Mouse (Mus musculus): ENCODE results near the gene 3100002H09Rik. TPM values are rescaled to one million over a fixed set of nuclear protein-coding genes. Genes with fewer than 3 reads are reported as not detected.

The 3100002H09Rik gene
- polyA plus RNA-seq (2015; fragmentation: Nextera tagmentation; extraction: Ambion mirVana), result not detected in 2 replicates

GRCm38 (mm10) chr4:124610703-124611102, at the start of gene 3100002H09Rik:
TSS of gene 3100002H09Rik (minus strand) at chr4:124610803.
- Histone ChIP-seq H3K36me3 (no peaks in the 10 kb centered on the region), H3K4me2 (no peak within 1 kb of the TSS), H3K9me3 (replicated peaks) (no peaks in the 10 kb centered on the region), H3K27ac (no peak within 1 kb of the TSS; the same call in 1 of the 2 replicates), H3K4me1 (replicated peaks) (peaks cover 52% of the 10 kb centered on the region), H3K4me3 (replicated peaks) (no peak within 1 kb of the TSS), H3K27me3 (peaks cover 34% of the 10 kb centered on the region), H3K9ac (no peak within 1 kb of the TSS)
- ATAC-seq (ENCODE audit: low read depth) (no peak), DNase-seq (no peak)
- 69% methylated on average over 2 of the region's 2 CpGs for WGBS (ENCODE audit: insufficient replicate concordance)

GRCm38 (mm10) chr4:124659251-124660217, 48.9 kb upstream of the 3100002H09Rik start:
- Histone ChIP-seq H3K4me2 (peak overlapping the region; percentile 29; the same call in 1 of the 2 replicates), H3K27ac (no peak overlapping the region), H3K36me3 (no peaks in the 10 kb centered on the region), H3K4me1 (replicated peaks) (peaks cover 25% of the 10 kb centered on the region), H3K9me3 (replicated peaks) (no peaks in the 10 kb centered on the region), H3K27me3 (peaks cover 100% of the 10 kb centered on the region), H3K4me3 (replicated peaks) (peak overlapping the region; percentile 7; the same call in 1 of the 2 replicates), H3K9ac (no peak overlapping the region)
- ATAC-seq (ENCODE audit: low read depth), result no peak
- DNase-seq, result no peak
- 3% methylated on average over 67 of the region's 68 CpGs for WGBS (ENCODE audit: insufficient replicate concordance)

GRCm38 (mm10) chr4:124658412-124658851, 47.8 kb upstream of the 3100002H09Rik start:
- Histone ChIP-seq H3K27me3 (peaks cover 100% of the 10 kb centered on the region), H3K9ac (no peak overlapping the region), H3K9me3 (replicated peaks) (no peaks in the 10 kb centered on the region), H3K4me3 (replicated peaks) (peak overlapping the region; percentile 59), H3K4me1 (replicated peaks) (peaks cover 25% of the 10 kb centered on the region), H3K36me3 (no peaks in the 10 kb centered on the region), H3K4me2 (peak overlapping the region; percentile 79), H3K27ac (no peak overlapping the region)
- DNase-seq, result no peak
- WGBS (ENCODE audit: insufficient replicate concordance), result 1% methylated on average over 39 of the region's 39 CpGs
- ATAC-seq (ENCODE audit: low read depth), result no peak

- Histone ChIP-seq H3K36me3 (no peaks in the 10 kb centered on the region), H3K27me3 (peaks cover 100% of the 10 kb centered on the region), H3K4me3 (replicated peaks) (peak overlapping the region; percentile 59), H3K9me3 (replicated peaks) (no peaks in the 10 kb centered on the region), H3K9ac (peak overlapping the region; percentile 43; the same call in 1 of the 2 replicates), H3K4me1 (replicated peaks) (peaks cover 25% of the 10 kb centered on the region), H3K4me2 (peak overlapping the region; percentile 79), H3K27ac (no peak overlapping the region)
- ATAC-seq (ENCODE audit: low read depth) (no peak), DNase-seq (no peak)
- WGBS (ENCODE audit: insufficient replicate concordance), result 3% methylated on average over 27 of the region's 61 CpGs
These were observed 47.2 kb upstream of the 3100002H09Rik start for GRCm38 (mm10) chr4:124657781-124658180.

DNA sequence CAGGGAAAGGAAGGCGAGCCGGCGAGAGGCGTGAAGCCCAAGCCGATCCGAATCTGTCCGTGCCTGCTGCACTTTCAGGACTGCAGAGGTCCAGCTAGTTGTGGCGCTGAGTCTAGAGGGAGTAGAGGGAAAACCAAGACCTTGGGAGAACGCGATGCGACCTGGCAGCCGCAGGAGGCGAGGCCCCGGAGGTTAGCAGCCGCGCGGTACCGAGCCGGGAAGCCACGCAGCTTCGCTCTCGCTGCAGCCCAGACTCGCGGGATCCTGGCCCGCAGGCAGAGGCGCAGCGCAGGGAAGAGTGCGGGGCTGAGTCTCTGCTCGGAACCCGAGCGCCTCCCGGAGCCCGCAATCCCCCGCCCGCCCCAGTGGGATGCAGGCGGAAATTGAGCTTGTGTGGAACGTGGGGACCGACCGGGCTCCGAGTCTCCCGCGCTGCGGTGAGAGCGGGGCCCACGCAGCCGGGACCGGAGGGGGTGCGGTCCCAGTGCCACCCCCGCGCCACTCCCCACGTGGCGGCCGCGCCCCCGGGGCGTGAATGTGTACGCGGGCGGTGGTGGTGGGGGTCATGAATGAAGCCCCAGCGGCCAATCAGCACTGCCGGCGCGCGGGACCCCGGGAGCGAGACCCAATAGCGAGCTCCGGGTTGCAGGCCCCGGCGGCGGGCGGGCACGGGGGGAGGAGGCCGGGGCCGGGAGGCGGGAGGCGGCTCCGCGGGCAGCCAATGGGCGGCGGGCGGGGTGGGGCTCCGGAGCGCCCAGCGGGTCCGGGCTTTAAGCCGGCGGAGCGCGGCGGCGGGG, 46.4 kb upstream of the 3100002H09Rik start:
- H3K36me3 ChIP-seq, result no peaks in the 10 kb centered on the region
- peaks cover 100% of the 10 kb centered on the region for H3K27me3 ChIP-seq
- DNase-seq, result peak; percentile 27
- peak; percentile 82 for ATAC-seq (ENCODE audit: low read depth)
- no peaks in the 10 kb centered on the region for H3K9me3 ChIP-seq (replicated peaks)
- H3K4me3 ChIP-seq (replicated peaks), result peak overlapping the region; percentile 59
- H3K4me2 ChIP-seq, result peak overlapping the region; percentile 79
- no peak overlapping the region for H3K27ac ChIP-seq
- H3K9ac ChIP-seq, result peak overlapping the region; percentile 17; the same call in 1 of the 2 replicates
- WGBS (ENCODE audit: insufficient replicate concordance), result 1% methylated on average over 59 of the region's 92 CpGs
- peaks cover 25% of the 10 kb centered on the region for H3K4me1 ChIP-seq (replicated peaks)

GRCm38 (mm10) chr4:124656518-124656853, 45.9 kb upstream of the 3100002H09Rik start, which contains the start of gene Pou3f1:
TSS of gene Pou3f1 (plus strand) at chr4:124656807.
- Histone ChIP-seq H3K4me1 (replicated peaks) (peaks cover 25% of the 10 kb centered on the region), H3K9me3 (replicated peaks) (no peaks in the 10 kb centered on the region), H3K36me3 (no peaks in the 10 kb centered on the region), H3K9ac (peak within 1 kb of the TSS; percentile 43; the same call in 1 of the 2 replicates), H3K4me2 (peak within 1 kb of the TSS; percentile 79), H3K27me3 (peaks cover 100% of the 10 kb centered on the region), H3K27ac (no peak within 1 kb of the TSS), H3K4me3 (replicated peaks) (peak within 1 kb of the TSS; percentile 59)
- DNase-seq (no peak), ATAC-seq (ENCODE audit: low read depth) (no peak)
- 5% methylated on average over 15 of the region's 15 CpGs for WGBS (ENCODE audit: insufficient replicate concordance)

DNA sequence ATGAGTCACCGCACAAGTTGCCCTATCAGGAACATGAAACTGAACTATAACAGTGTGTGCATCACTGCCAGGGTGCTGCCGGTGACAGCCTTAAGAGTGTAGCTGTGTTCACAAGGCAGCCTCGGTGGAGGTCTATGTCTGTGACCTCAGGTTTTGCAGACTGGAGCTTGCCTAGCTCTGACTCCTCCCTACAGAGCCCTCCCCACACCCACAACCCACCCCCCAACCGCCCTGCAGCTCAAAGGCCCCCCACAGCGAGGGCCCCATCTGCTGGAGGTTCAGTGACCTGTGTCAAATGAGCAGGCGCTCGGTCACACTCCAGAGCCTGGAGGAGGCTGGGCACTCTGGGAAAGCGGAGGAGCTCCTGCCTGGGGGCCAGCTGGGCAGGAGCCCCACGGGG, 42.3 kb upstream of the 3100002H09Rik start:
- 11% methylated on average over 9 of the region's 9 CpGs for WGBS (ENCODE audit: insufficient replicate concordance)
- Histone ChIP-seq H3K27ac (no peak overlapping the region), H3K9ac (no peak overlapping the region)

DNA sequence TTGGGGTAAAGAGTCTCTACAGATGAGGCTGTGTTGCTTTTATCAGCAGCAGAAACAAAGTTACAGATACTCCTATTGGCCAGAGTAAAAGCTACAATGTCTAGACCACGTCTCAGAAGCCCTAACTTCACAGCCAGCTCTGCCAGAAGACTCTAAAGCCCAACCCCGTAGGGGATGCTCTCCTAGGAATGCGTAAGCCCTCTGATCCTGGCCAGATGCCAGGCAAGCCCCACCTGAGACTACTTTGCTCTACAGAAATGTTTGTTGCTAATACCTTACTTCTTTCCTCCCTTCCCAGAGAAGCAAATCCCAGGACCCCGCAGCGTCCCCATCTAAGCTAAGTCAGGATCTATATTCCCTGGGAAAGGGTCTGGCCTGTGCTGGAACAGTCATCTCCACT, 37.3 kb upstream of the 3100002H09Rik start:
- H3K27me3 ChIP-seq, result peaks cover 83% of the 10 kb centered on the region
- 55% methylated on average over 5 of the region's 5 CpGs for WGBS (ENCODE audit: insufficient replicate concordance)

More for the DNA sequence above, 42.3 kb upstream of the 3100002H09Rik start:
- Histone ChIP-seq H3K4me2 (no peak overlapping the region), H3K4me3 (replicated peaks) (no peak overlapping the region), H3K27me3 (peaks cover 100% of the 10 kb centered on the region), H3K4me1 (replicated peaks) (peaks cover 16% of the 10 kb centered on the region), H3K36me3 (no peaks in the 10 kb centered on the region), H3K9me3 (replicated peaks) (no peaks in the 10 kb centered on the region)
- no peak for DNase-seq
- ATAC-seq (ENCODE audit: low read depth), result no peak

GRCm38 (mm10) chr4:124646591-124646990, 36.0 kb upstream of the 3100002H09Rik start:
- peak overlapping the region; percentile 27 for H3K4me3 ChIP-seq (replicated peaks)
- DNase-seq, result no peak

More for the DNA sequence above, 37.3 kb upstream of the 3100002H09Rik start:
- Histone ChIP-seq H3K27ac (no peak overlapping the region), H3K9me3 (replicated peaks) (no peaks in the 10 kb centered on the region), H3K4me2 (no peak overlapping the region), H3K9ac (no peak overlapping the region), H3K4me3 (replicated peaks) (no peak overlapping the region), H3K36me3 (no peaks in the 10 kb centered on the region), H3K4me1 (replicated peaks) (peaks cover 33% of the 10 kb centered on the region)
- ATAC-seq (ENCODE audit: low read depth) (no peak), DNase-seq (no peak)

GRCm38 (mm10) chr4:124644974-124645433, 34.4 kb upstream of the 3100002H09Rik start:
- peak overlapping the region; percentile 52; the same call in 1 of the 2 replicates for H3K9ac ChIP-seq
- no peaks in the 10 kb centered on the region for H3K36me3 ChIP-seq
- 3% methylated on average over 3 of the region's 3 CpGs for WGBS (ENCODE audit: insufficient replicate concordance)
- ATAC-seq (ENCODE audit: low read depth) (peak; percentile 99), DNase-seq (peak; percentile 70)
- peak overlapping the region; percentile 44 for H3K27ac ChIP-seq
- H3K4me2 ChIP-seq, result peak overlapping the region; percentile 39
- peaks cover 33% of the 10 kb centered on the region for H3K4me1 ChIP-seq (replicated peaks)
- H3K4me3 ChIP-seq (replicated peaks), result no peak overlapping the region
- H3K9me3 ChIP-seq (replicated peaks), result no peaks in the 10 kb centered on the region
- H3K27me3 ChIP-seq, result peaks cover 79% of the 10 kb centered on the region

More at GRCm38 (mm10) chr4:124646591-124646990, 36.0 kb upstream of the 3100002H09Rik start:
- no peak for ATAC-seq (ENCODE audit: low read depth)
- 13% methylated on average over 8 of the region's 8 CpGs for WGBS (ENCODE audit: insufficient replicate concordance)
- Histone ChIP-seq H3K4me1 (replicated peaks) (peaks cover 33% of the 10 kb centered on the region), H3K4me2 (peak overlapping the region; percentile 34), H3K9ac (no peak overlapping the region), H3K27ac (no peak overlapping the region), H3K9me3 (replicated peaks) (no peaks in the 10 kb centered on the region), H3K36me3 (no peaks in the 10 kb centered on the region), H3K27me3 (peaks cover 80% of the 10 kb centered on the region)

DNA sequence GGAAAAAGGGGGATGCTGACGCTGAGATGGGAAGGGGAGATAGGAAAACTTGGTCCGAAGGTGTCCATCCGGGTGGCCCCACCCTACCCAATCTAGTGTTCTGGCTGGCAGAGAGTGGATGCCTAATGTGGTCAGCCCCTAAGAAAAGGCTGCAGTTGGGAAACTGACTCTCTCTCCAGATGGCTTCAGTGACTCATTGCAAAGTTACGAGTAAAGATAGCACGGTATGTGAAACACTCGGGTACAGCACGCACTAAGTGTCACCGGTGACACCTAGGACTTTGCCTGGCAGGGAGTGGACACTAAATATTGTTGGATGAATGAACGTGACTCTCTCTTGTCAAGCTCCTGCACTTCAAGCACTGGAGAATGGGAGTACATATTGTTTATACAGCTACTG, 33.3 kb upstream of the 3100002H09Rik start:
- WGBS (ENCODE audit: insufficient replicate concordance), result 77% methylated on average over 9 of the region's 9 CpGs
- Histone ChIP-seq H3K4me3 (replicated peaks) (no peak overlapping the region), H3K27me3 (peaks cover 79% of the 10 kb centered on the region), H3K9ac (no peak overlapping the region), H3K4me2 (no peak overlapping the region), H3K4me1 (replicated peaks) (peaks cover 37% of the 10 kb centered on the region), H3K9me3 (replicated peaks) (no peaks in the 10 kb centered on the region), H3K27ac (no peak overlapping the region), H3K36me3 (no peaks in the 10 kb centered on the region)
- no peak for ATAC-seq (ENCODE audit: low read depth)
- DNase-seq, result no peak
